Mouse (Mus musculus) urinary bladder, adult 18-20 months (tissue): ENCODE data around the gene Cfap74.
A peak's percentile ranks its signal among the peaks of the same experiment; 100 is the strongest.
"Not testable (repeated sequence)": the region's sequence is repeated elsewhere in the genome, so short reads cannot be mapped to it uniquely, and the experiment has no call there.

Experiments
- DNase-seq, 2 experiments: peaks; one replicate each; pipeline ENCODE4 v3.0.0; 2022; ENCODE audit warnings: low spot score in 2 of 2, mixed read lengths in 2 of 2

The Cfap74 gene

DNA sequence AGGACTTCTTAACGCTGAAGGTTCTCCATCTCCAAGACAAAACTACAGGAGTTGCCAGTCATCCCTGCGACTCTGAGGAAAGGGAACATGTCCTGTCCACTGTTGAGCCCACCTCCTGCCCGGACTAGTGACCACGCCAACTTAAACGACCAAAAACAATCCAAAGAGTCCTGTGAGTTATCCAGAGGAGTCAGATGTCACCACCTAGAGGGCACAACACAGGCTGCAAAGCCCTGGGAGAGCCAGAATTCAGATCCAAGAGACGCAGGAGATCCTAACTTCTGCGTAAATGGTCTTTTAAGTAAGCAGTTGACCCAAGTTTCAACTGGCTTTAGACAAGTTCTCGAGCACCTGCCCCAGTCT, 314 bp upstream of the Cfap74 start:
- DNase-seq: no peak

DNA sequence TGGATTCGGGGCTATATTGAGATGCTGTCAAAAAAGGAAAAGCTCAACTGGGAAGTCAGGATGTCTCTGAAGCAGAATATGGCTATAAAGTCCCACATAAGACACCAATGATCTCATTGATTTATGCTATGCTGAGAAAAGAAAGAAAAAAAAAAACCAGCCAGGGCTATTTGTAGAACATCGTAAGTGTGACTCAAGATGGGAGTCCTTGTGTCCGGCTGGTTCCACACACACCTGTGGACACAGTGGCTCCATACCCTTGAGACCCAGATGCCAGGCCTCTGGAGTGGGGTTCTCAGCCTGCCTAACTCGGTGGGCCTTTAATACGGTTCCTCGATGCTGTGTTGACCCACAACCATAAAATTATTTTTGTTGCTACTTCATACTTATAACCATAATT, 3.1 kb downstream of the Cfap74 start:
- DNase-seq: no peak

DNA sequence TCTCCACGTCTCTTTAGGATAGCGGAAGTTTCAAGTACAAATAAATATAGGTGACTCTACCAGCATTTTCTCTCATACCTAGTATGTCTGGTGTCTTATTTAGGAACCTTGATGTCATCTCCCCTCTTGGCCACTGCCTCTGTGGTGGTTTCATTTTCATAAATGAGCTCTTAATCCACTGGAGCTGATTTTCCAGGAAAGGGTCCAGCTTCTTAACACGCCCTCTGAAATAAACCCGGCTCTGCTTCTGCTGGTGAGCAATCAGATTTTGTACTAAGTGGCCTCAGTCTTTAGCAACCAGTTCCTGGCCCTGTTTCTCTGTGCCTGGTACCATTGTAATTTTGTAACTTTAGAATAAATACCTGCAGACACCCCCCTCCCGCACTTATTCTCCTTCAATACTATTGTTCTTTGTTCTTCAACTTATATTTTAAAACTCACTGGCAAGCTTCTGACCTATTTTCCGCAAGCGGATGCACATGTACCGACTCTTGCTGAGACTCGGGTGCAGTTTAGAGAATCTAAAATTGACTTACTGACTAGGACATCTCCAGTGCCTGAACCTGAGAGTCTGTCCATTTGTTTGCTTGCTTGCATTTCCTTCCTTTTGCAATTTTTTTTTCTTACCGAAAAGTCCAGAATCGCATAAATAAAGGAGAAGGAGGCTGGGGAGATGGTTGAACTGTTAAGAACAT, 4.8 kb downstream of the Cfap74 start:
- DNase-seq: no peak

DNA sequence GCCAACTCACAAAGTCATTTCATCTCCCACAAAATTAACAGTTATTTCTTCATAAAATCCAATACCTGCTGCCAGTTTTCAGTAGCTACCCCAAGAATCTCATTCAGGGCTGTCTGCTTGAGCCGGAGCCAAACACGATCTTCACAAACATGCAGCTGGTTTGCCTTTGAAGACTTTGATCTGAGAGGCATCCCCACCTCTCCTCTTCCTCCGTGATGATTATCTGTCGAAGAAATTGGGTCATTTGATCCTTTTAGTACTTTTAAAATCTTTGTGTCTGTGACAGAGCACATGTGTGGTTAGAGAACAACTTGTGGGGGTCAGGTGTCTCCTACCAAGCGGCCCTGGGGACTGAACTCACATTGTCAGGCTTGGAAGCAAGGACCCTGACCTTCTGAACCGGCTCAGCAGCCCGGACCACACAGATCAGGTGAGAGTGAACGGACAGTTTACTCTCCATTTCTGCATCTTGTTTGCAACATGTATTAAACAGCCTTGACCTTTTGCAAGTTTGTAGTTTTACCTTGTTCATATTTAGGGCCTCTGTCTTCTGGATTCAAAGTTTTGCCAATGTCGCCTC, 5.8 kb downstream of the Cfap74 start:
- no peak for DNase-seq

DNA sequence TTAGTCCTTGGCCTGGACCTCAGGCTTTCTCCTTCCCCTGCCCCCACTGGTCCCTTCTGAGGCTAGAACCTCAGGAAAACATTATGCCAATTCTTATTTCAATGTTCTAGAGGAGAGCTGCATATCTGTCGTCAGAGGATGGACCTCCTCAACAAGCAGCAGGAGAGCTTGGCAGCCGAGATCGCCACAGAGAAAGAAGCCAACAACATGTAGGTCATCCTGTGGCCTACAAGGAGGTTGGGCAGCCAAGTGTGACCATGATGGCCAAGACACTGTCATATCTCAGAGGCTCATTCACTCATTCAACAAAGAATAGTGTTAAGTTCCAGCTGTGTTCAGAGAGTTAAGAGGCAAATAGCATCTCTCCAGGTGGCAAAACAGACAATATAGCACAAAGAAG, 11.1 kb downstream of the Cfap74 start:
- no peak for DNase-seq

DNA sequence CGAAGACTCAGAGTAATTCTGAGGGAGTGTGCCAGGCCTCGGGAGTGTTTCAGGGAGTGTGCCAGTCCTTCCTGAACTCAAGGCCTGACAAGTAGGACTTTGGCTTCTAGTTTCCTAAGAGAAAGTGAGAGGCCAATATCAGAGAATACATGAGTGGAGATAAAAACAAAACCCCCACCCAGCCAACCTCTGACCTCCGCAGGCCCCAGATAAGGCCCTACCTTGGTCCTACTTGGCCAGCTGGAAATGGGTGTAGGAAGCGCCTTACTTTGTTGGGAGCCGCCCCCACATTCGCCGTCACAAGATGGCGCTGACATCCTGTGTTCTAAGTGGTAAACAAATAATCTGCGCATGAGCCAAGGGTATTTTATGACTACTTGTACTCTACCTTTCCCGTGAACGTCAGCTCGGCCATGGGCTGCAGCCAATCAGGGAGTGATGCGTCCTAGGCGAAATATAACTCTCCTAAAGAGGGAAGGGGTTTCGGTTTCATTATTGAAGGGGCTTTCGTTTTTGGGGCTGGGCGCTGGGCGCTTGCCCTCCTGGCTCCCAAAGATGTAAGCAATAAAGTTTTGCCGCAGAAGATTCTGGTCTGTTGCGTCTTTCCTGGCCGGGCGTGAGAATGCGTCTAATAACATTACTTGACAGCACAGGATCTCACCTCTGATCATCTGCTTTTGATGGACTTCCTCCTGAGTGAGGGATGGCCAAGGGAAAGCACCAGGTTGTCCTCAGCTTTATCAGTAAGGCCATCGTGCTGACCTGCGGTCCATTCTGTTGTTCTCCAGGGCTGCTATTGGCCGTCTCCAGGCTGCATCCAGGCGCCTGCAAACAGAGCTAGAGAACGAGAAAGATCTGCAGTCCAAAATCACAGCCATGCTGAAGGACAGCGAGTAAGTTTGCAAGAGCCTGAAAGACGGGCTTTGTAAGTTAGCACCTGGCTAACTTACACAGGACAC, 12.7 kb downstream of the Cfap74 start:
- not testable (repeated sequence) for DNase-seq

DNA sequence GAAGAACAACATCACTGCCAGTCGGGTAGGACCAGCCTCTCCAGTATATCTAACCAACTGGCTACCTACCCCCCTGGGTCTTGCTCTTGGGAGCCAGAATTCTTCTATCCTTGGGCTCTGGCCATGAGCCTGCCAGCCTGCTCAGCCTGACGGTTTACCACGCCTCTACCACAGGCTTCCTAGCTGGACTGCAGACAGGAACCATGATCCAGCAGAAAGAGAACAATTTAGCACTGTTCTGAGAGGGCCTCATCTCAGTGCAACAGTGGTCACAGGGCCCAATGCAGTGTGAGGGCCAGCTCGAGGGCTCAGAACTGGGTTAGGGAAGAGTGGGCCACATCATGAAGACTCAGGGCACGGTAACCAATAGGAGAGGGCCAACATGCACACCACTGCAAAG, 15.0 kb downstream of the Cfap74 start:
- no peak for DNase-seq

DNA sequence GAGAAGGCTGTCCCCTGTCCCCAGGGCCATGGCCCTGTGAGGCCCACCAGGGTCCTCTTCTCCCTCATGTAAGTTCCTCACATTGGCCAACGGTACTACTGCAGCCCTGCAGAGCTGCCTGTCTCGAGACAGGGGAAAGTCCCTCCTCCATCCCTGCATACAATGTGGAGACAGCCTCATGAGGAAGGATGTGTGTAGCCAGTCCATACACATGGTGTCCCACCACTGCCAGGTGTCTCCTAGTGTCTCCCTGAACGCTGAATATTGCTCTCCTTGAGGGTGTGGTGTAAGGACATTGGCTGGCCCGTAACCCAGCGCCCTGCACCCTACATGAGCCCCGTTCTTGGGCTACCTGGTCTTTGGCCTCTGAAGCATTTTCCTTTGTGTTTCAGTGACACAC, 17.3 kb downstream of the Cfap74 start:
- DNase-seq: no peak

DNA sequence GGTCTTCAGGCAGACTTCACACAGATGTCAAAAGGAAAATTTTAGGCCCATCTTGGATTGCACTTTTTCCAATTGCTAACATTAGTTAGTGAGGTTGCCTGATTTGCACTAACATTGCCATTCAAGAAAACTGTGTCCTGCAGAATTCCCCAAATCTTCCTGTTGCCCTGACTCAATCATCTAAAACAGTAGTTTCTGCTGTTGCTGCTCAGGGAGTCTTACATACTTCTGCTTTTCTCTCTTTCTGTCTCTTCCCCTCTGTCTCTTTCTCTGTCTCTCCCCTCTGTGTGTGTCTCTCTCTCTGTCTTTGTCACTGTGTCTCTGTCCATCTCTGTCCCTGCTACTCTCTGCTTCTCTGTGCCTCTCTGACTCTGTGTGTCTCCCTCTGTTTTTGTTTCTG, 19.5 kb downstream of the Cfap74 start:
- DNase-seq: no peak

DNA sequence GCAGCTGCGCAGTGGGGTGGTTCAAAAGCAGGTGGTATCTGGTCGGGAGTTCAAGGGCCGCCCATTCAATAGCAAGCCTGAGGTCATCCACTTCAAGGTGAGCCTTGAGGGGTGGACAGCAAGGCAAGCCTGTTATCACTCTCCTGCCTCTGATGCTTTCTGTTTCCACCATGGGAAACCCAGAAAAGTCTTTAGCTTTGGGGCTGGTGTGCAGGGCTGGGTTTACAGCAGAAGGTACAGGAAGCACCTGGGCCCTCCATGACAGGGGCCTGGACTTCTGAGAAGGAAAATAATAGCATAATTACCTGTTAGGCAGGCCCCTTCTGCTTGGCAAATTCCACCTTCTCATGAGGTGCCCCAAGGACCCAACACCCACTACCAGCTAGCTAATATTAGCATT, 20.2 kb downstream of the Cfap74 start:
- DNase-seq: no peak

DNA sequence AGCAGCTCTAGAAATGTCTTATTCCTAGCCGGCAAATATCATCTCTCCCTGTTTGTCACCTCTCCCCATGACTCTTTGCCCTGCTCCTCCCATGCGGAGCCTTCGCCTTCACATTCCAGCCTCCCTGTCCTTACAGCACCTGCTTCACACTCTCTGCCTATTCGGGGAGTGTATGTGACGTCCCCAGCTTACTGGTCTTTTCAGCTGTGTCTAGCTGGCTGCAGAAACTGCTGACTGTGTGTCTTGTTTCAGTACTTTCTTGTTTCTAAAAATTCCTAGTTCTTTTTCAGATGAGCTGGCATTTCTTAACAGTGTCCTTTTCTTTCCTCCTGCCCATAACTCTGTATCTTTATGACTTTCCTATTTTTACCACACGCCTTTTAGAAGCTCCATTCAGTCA, 23.4 kb downstream of the Cfap74 start:
- no peak for DNase-seq

DNA sequence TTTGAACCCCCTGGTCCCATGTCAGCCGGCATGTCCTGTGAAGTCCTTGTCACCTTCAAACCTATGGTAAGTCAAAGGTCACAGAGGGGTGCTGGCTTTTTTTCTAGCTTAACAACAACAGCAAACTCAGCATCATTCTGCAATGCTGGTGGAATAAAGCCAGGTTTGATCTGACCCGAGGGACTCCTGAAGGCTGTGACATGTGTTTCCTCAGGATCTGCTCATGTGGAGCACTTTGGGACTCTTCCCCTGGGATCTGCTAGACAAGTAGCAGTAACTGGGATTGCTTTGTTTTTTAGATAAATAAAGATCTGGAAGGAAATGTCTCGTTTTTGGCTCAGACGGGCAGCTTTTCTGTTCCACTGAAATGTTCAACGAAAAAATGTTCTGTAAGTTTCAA, 25.0 kb downstream of the Cfap74 start:
- DNase-seq: no peak

DNA sequence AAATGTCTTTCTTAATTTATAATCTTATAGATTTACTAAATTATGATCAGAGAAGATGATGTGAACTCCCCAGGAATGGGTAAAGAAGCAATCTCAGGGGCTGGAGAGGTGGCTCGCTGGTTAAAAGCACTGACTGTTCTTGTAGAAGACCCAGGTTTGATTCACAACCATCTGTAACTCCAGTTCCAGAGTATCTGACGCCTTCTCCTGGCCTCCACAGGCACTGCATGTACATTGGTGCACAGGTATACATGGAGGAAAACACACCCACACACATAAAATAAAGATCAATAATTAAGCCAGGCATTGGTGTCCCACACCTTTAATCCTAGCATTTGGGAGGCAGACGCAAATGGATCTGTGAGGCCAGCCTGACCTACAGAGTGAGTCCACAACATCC, 33.8 kb downstream of the Cfap74 start:
- DNase-seq: no peak

DNA sequence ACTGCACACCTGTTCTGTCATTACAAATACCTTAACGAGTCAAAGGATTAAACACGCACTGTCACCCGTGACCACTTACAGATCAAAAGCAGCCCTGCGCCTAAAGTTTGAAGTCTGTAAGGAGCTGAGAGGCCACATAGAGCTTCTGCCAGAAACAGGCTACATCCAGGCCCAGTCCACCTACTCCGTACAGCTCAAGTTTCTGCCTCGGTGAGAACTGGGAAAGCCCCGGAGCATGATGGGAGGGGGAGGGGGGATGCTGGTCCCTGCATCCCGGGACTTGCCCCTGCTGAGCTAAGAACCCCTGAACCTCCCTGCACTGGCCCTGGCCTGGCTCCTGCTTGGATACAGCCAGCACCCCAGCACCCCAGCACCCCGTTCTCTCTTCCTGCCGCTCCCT, 42.6 kb downstream of the Cfap74 start:
- no peak for DNase-seq

DNA sequence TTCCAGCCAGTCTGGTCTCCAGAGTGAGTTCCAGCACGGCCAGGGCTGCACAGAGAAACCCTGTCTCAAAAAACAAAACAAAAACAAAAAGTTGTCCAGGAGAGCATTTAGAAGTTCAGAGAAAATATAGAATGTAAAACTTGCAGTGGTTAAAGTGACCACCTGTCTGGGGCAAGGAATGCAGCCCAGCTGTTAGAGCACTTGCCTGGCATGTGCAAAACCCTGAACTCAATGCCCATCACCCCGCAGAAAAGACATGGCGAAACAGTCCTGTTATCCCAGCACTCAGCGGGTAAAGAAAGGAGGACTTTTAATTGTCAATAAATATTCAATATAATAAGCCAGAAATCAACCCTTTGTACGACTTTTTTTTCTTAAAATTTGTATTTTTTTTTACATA, 49.6 kb downstream of the Cfap74 start:
- DNase-seq: no peak

DNA sequence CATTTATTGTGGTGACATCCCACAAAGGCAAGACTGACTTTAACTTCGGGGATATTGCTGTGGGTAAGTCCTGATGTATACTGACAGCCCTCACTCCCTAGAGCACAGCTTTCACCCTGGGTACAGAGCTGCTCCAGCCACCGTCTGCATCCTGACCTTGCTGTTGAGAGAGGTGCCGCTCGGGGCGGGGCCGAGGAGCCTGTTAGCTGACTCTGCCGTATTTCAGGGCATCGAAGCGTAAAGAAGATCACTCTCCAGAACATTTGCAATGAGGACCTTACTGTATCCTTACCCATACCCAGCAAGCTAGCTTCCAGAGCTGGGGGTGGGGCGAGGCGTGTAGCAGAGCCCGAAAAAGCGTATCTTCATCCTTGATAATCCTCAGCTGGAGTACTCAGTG, 54.1 kb downstream of the Cfap74 start:
- DNase-seq: no peak

DNA sequence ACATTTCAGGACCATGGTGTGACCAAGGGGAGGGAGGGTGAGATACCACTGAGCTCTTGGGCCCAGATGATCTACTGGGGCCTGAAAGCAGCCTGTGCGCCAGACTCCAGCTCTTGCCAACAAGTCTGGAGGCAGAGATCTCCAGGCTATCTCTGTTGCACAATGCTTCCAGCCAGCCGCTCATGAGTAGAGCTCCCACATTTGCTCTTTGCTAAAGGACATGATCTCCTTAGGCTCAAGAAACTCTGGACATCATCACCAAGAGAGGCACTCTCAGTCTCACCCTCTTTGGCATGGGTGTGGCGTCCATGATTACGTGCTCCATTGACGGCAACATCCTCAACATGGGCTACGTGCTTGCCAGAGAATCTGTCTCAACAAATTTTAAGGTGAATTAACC, 54.6 kb downstream of the Cfap74 start:
- DNase-seq: no peak

DNA sequence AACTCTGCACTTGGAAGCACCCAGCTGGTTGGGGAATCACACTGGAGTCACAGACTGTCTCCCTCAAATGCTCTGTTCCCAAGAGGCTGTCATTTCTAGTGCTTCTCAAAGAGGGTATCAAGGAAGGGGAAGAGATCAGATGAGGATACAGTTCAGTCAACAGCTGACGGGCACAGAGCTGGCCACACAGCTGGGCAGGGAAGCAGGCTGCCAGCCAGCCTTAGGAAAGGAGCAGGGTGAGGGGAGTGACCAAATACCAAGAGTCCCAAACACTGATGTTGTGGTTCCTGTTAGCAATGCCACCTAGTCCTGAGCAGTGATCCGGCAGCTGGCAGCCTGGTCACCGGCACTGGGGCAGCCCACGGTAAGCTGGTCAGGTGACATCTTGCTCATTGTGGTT, 55.1 kb downstream of the Cfap74 start:
- DNase-seq: no peak

DNA sequence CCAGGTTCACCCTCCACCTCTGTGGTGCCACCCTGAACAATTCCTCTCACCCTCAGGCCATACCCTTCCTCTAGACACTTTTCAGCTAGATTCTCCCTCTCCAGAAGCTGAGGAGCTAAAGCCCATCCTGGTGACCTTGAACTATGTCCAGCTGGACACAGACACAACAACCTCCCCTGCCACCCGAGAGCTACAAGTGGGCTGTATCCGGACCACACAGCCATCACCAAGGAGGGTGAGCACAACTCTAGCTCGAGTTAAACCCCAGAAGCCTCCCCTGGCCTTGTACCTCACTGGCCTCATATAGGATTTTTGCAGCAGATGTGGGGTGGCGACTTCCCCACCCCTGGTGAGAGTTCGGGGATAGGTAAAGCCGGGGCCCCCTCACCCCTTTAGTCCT, 56.6 kb downstream of the Cfap74 start:
- DNase-seq: no peak

DNA sequence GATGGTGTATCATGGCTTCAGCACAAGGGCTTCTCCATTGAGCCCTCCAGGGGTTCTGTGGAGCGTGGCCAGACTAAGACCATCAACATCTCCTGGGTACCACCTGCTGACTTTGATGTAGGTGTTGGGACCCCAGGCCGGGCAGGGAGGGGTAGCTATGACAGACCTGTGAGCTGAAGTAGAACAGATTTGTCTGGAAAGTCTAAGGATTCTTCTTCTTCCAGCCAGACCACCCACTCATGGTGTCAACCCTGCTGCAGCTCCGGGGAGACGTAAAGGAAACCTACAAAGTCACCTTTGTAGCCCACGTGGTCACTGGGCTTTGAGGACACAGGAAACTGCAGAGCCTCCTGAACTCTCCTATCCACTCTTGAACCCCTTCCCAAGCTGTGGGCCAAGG, 57.1 kb downstream of the Cfap74 start:
- no peak for DNase-seq

DNA sequence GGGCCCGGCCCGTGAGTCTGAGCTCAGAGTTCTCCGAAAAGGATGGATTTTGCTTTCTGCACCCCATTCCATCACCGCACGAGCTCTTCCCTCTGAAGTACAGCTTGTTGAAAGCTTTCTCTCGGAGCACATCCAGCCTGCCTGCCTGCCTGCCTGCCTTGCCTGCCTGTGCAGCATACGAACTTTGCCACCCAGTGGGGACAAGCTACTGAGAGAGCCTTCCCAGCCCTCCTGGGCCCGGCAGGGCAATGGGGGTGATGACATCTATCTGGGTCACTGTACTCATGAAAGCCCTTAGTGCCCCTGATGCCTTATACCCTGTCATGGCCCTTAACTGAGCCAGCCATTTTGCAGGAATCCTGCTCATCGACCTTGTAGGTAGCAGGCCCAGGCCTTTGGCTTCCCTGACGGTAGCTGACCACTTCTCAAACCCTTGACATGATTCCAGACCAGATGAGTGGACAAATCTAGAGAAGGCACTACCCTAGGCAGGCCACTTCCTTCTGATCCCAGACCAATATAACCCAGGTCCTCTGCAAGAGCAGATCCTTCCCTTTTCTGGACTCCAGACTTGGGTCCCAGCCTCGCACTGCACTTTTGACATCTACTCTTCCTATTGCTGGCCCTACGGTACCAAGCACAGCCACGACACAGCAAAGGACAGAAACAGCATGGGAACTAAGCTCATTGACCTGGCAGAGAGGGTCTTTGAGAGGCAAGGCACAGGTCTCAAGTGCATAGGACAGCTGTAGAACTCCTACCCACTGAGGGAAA, 58.4 kb downstream of the Cfap74 start:
- DNase-seq: no peak

DNA sequence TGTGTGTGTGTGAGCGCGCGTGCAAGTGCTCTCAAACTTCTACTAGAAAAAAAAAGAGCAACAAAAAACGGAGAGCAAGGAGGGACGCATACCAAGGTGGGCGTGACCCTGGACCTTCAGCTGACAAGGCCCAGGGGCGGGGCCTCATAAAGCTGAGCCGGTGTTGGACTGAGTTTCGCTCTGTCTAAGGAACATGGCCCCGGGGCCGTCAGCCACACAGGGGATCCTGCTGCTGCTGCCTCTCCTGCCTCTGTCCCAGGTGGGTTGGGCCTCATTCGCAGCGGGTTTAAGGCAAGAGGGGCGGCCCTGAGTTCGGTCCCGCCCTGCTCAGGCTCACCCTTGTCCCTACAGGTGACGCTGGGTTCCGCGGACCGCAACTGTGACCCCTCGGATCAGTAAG, 60.0 kb downstream of the Cfap74 start, which contains the start of gene Tmem52:
Gene Tmem52, plus strand, starts transcription at position 163 of the 400 bp plus-strand sequence.
- peak in 1 of 2 experiments; percentile 27 for DNase-seq
